ENCODE assay signal across 8 mouse cellular contexts in the genomic region with DNA sequence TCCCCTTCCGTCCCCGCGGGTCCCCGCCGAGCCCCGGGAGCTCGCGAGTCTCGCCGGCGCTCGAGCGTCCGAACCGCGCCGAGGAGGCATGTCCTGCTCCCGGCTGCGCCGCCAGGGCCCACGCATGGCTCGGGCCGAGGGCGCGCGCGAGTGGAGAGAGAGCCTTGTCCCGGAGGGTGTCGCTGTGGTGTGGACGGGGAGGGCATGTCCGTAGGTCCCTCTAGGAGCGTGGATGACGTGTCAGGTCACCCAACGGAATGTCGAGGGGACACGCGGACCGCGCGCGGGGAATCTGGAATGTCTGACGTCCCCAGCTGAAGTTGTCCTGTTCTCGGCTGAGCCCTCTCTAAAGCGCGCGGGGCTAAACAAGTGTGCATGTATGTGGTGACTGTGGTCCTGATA. TPM values are rescaled to one million over a fixed set of nuclear protein-coding genes. Genes with fewer than 3 reads are reported as not detected.
A peak's percentile ranks its signal among the peaks of the same experiment; 100 is the strongest.
DNase-seq lines count a peak whose midpoint lies in the region; ATAC-seq and TF ChIP-seq lines count a peak whose summit lies in the region.

No protein-coding gene starts in this region.

- H3K4me2 ChIP-seq in forebrain, embryonic 12.5 days = peak overlapping the region; percentile 70
- peak overlapping the region; percentile 81 for H3K4me2 ChIP-seq in lung, embryonic 14.5 days

- peak overlapping the region; percentile 80 for H3K4me3 ChIP-seq in E14TG2a.4 (replicated peaks; ENCODE audit: low read length)
- peak overlapping the region; percentile 78 for H3K4me3 ChIP-seq in forebrain, embryonic 12.5 days (replicated peaks)
- H3K4me3 ChIP-seq in lung, embryonic 14.5 days (ENCODE audit: low read depth, low read length) = peak overlapping the region; percentile 85
- H3K4me3 ChIP-seq in thymus, adult 2 months (ENCODE audit: control insufficient read depth, insufficient read depth, low read length) = peak overlapping the region; percentile 64

- under 1% methylated on average over 45 of the region's 46 CpGs for whole genome bisulfite sequencing in forebrain, embryonic 12.5 days
- under 1% methylated on average over 46 of the region's 46 CpGs for WGBS in lung, embryonic 14.5 days
- WGBS in thymus, adult 2 months = 1% methylated on average over 46 of the region's 46 CpGs

- H3K4me1 ChIP-seq in E14TG2a.4 (replicated peaks; ENCODE audit: low read depth, low read length) = peaks cover 7% of the 10 kb centered on the region; the same call in 1 of the 2 replicates
- peaks cover 7% of the 10 kb centered on the region; the same call in 1 of the 2 replicates for H3K4me1 ChIP-seq in forebrain, embryonic 12.5 days
- peaks cover 3% of the 10 kb centered on the region; the same call in 1 of the 2 replicates for H3K4me1 ChIP-seq in lung, embryonic 14.5 days (ENCODE audit: insufficient read depth)
- H3K4me1 ChIP-seq in thymus, adult 2 months (replicated peaks; ENCODE audit: control insufficient read depth, insufficient read depth, low read length) = peaks cover 3% of the 10 kb centered on the region

- peaks cover 31% of the 10 kb centered on the region for H3K27me3 ChIP-seq in E14TG2a.4 (ENCODE audit: insufficient read depth, low read length)
- no peaks in the 10 kb centered on the region for H3K27me3 ChIP-seq in forebrain, embryonic 12.5 days
- no peaks in the 10 kb centered on the region for H3K27me3 ChIP-seq in lung, embryonic 14.5 days (ENCODE audit: insufficient read depth, low read length)
- no peaks in the 10 kb centered on the region for H3K27me3 ChIP-seq in thymus, adult 2 months (ENCODE audit: control insufficient read depth, insufficient read depth, low read length)

- peak; percentile 55 for DNase-seq in c-Kit-positive CD71-positive TER-119-positive erythroid progenitor cells, embryonic 14.5 days (ENCODE audit: low spot score)
- DNase-seq in heart, postnatal 10 days = peak; percentile 84 to 86
- DNase-seq in layer of hippocampus, adult 18-20 months (ENCODE audit: low spot score in 2 of 2) = peak; percentile 36 to 58
- DNase-seq in lung, embryonic 14.5 days = peak; percentile 80
- DNase-seq in thymus, adult 2 months = peak; percentile 72

- intact Hi-C loops in heart, postnatal 10 days (cut with DNase I) = loop anchor here (2.0 to 5.0 kb wide), 2 partner anchors 20 to 57 kb away; partner anchors contain the start of gene Capza2

- peak; percentile 76 for ATAC-seq in forebrain, embryonic 12.5 days (ENCODE audit: low FRiP score)
- peak; percentile 80 for ATAC-seq in lung, embryonic 14.5 days (ENCODE audit: insufficient read depth)
- ATAC-seq in neutrophil, adult 5-6 weeks (ENCODE audit: extremely low read depth, insufficient number of reproducible peaks, low FRiP score, poor library complexity, severe bottlenecking) = peak; percentile 71

- H3K36me3 ChIP-seq in E14TG2a.4 (ENCODE audit: insufficient read depth, low read length) = no peaks in the 10 kb centered on the region
- no peaks in the 10 kb centered on the region for H3K36me3 ChIP-seq in forebrain, embryonic 12.5 days (replicated peaks)
- peaks cover 15% of the 10 kb centered on the region; the same call in 1 of the 2 replicates for H3K36me3 ChIP-seq in lung, embryonic 14.5 days (ENCODE audit: insufficient read depth)
- no peaks in the 10 kb centered on the region for H3K36me3 ChIP-seq in thymus, adult 2 months (ENCODE audit: control insufficient read depth, insufficient read depth, low read length)

- H3K27ac ChIP-seq in forebrain, embryonic 12.5 days = peak overlapping the region; percentile 85
- H3K27ac ChIP-seq in lung, embryonic 14.5 days (ENCODE audit: low read depth) = peak overlapping the region; percentile 99
- H3K27ac ChIP-seq in thymus, adult 2 months (ENCODE audit: control insufficient read depth, insufficient read depth, low read length) = no peak overlapping the region

- no peaks in the 10 kb centered on the region for H3K9me3 ChIP-seq in E14TG2a.4 (ENCODE audit: low read length)
- no peaks in the 10 kb centered on the region for H3K9me3 ChIP-seq in forebrain, embryonic 12.5 days
- no peaks in the 10 kb centered on the region for H3K9me3 ChIP-seq in lung, embryonic 14.5 days (ENCODE audit: low read depth, low read length)

- H3K9ac ChIP-seq in forebrain, embryonic 12.5 days = peak overlapping the region; percentile 83
- peak overlapping the region; percentile 95 for H3K9ac ChIP-seq in lung, embryonic 14.5 days

- 0 out of 2 replicates have a peak, but pooled peaks have one; percentile 22 for TF ChIP-seq POLR2A in thymus, adult 2 months (IDR thresholded peaks at IDR 0.05; ENCODE audit: control insufficient read depth, extremely low read depth, insufficient read depth, low read length, poor library complexity)

- no peak for TF ChIP-seq CTCF in E14TG2a.4 (conservative IDR thresholded peaks at IDR 0.05; ENCODE audit: low read length)
- TF ChIP-seq CTCF in lung, embryonic 14.5 days (IDR thresholded peaks at IDR 0.05; ENCODE audit: low read depth) = peak; percentile 56
- peak; percentile 50; the same call in 1 of the 2 replicates for TF ChIP-seq CTCF in thymus, adult 2 months (IDR thresholded peaks at IDR 0.05; ENCODE audit: borderline replicate concordance, control insufficient read depth, extremely low read depth, insufficient read depth, low read length, poor library complexity)

RNA-seq across cellular contexts. Expression of gene St7, which starts 1.8 kb away (rescaled TPM):
- 45.6 and 48.6 TPM in 2 replicates for polyA plus RNA-seq in forebrain, embryonic 12.5 days (2016; fragmentation: Nextera tagmentation; extraction: Ambion mirVana)
- total RNA-seq in heart, postnatal 10 days (2021) = 10 to 100 TPM; 29.8 to 30.7 TPM
- total RNA-seq in layer of hippocampus, adult 18-20 months (2021) = 10 to 100 TPM; 47.4 to 47.7 TPM
- polyA plus RNA-seq in lung, embryonic 14.5 days (2014; fragmentation: Nextera tagmentation; extraction: Ambion mirVana) = 44.0 and 48.7 TPM in 2 replicates
- total RNA-seq in neutrophil, adult 5-6 weeks (2017) = 9.0 and 10.9 TPM in 2 replicates
- polyA plus RNA-seq in thymus, adult 2 months (2012; rRNA removed) = 8.6 and 9.7 TPM in 2 replicates

RNA-seq across cellular contexts. Expression of gene Capza2, which starts 58.5 kb away (rescaled TPM):
- polyA plus RNA-seq in forebrain, embryonic 12.5 days (2016; fragmentation: Nextera tagmentation; extraction: Ambion mirVana) = 232 and 242 TPM in 2 replicates
- total RNA-seq in heart, postnatal 10 days (2021) = 100 to 1,000 TPM; 164 to 173 TPM
- total RNA-seq in layer of hippocampus, adult 18-20 months (2021) = 100 to 1,000 TPM; 288 to 300 TPM
- polyA plus RNA-seq in lung, embryonic 14.5 days (2014; fragmentation: Nextera tagmentation; extraction: Ambion mirVana) = 247 and 255 TPM in 2 replicates
- 326 and 336 TPM in 2 replicates for total RNA-seq in neutrophil, adult 5-6 weeks (2017)
- 17.1 and 18.2 TPM in 2 replicates for polyA plus RNA-seq in thymus, adult 2 months (2012; rRNA removed)
